Mouse (Mus musculus) forebrain, embryonic 12.5 days (tissue): ENCODE measurements around the gene Pawr. TPM values are rescaled to one million over a fixed set of nuclear protein-coding genes. Genes with fewer than 3 reads are reported as not detected.
A peak's percentile ranks its signal among the peaks of the same experiment; 100 is the strongest.

Experiments
- ATAC-seq: fragments of 200-750 bp; cut with Nextera tagmentation; 2 replicates; pipeline ENCODE4 v1.8.0; 2017; ENCODE audit warnings: moderate TSS enrichment; ENCODE audit not compliant: low FRiP score
- H3K27ac ChIP-seq: fragments of 300-500 bp; sonication (generic); 2 replicates; pipeline ENCODE4 v1.5.1; 2016; ENCODE audit warnings: mild to moderate bottlenecking
- H3K27me3 ChIP-seq: fragments of 300-500 bp; sonication (generic); 2 replicates; pipeline ENCODE4 v1.6.1; 2016; ENCODE audit warnings: mild to moderate bottlenecking
- H3K36me3 ChIP-seq: fragments of 300-500 bp; sonication (generic); replicated peaks from 2 replicates; pipeline ENCODE4 v1.6.1; 2016; ENCODE audit warnings: mild to moderate bottlenecking
- H3K4me1 ChIP-seq: fragments of 300-500 bp; sonication (generic); 2 replicates; pipeline ENCODE4 v1.6.1; 2016
- H3K4me2 ChIP-seq: fragments of 300-500 bp; sonication (generic); 2 replicates; pipeline ENCODE4 v1.6.1; 2016; ENCODE audit warnings: mild to moderate bottlenecking, moderate library complexity
- H3K4me3 ChIP-seq: fragments of 300-500 bp; sonication (generic); replicated peaks from 2 replicates; pipeline ENCODE4 v1.5.1; 2016; ENCODE audit warnings: mild to moderate bottlenecking
- H3K9ac ChIP-seq: fragments of 300-500 bp; sonication (generic); 2 replicates; pipeline ENCODE4 v1.6.1; 2016; ENCODE audit warnings: mild to moderate bottlenecking
- H3K9me3 ChIP-seq: fragments of 300-500 bp; sonication (generic); 2 replicates; pipeline ENCODE4 v1.6.1; 2016
- WGBS: fragments of 180-500 bp; shearing (Covaris S2); methylation state at CpG from one replicate; pipeline ENCODE4 v1.1.7; 2016; 5-methylcytosine and 5-hydroxymethylcytosine counted together
- polyA plus RNA-seq: library from polyadenylated mRNA; unstranded; fragments of >200 nt; fragmentation: Nextera tagmentation; extraction: Ambion mirVana; gene quantifications from 2 replicates; pipeline ENCODE4 v1.2.1, GENCODE M21; 2016

Pawr gene
- 13.3 and 13.4 TPM in 2 replicates for polyA plus RNA-seq

DNA sequence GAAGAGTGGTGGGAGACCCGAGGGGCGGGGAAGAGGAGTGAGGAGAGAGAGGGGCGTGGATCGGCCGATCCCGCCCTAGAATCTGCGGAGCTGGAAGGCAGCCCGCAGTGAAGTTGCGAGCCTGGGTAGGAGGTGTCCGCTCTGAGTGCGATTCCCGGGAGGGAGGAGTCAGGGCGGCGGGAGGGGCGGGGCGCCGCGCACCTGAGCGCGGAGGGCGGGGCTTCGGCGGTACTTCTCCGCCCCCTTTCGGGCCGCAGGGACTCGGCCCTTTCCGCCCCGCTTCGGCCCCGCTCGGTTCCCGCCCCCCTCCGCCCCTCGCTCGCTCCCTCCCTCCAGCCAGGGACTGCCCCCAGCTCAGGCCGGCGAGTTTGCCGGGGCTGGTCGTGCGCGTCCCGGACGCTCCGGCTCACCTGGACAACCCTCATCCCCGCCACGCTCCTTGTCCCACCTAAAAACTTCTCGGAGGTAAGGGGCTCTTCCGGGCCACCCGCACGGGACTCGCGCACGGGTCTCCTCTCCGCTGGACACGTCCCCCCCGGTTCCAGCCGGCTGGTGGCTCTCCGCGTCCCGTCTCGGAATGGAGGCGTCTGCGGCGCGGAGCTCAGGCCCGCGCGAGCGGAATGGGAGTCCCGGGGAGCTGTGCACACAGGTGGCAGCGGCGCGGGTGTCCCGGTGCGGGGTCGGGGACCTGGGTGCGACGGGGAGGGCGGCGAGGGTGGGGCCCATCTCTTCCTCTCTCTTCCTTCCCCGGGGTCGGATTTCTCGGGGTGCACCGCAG is at the start of gene Pawr:
TSS of gene Pawr (plus strand) at position 338 of the 778 bp plus-strand sequence.
- WGBS: 0% methylated on average over 68 of the region's 85 CpGs
- peaks cover 16% of the 10 kb centered on the region for H3K4me1 ChIP-seq

DNA sequence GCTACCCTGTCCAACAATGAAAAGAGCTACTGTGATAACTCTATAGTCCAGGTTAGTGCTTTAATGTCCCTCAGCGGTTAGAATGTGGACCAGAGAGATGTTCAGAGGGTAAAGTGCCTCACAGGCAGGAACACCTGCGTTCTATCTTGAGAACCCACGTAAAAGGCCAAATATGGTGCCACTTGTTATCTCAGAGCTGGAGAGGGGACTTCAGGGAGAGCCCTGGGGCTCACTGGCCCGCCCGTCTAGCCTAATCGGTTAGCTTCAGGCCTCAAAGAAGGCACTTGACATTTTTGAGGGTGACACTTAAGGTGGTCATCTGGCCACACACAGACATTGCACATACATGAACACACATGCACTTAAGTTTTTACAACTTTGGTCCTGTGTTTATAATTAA is 49.6 kb upstream of the Pawr start:
- Histone ChIP-seq H3K9ac (no peak overlapping the region), H3K4me1 (no peaks in the 10 kb centered on the region), H3K4me2 (no peak overlapping the region), H3K9me3 (no peaks in the 10 kb centered on the region), H3K4me3 (no peak overlapping the region), H3K27me3 (no peaks in the 10 kb centered on the region), H3K36me3 (peaks cover 21% of the 10 kb centered on the region), H3K27ac (no peak overlapping the region)
- 92% methylated on average over 6 of the region's 6 CpGs for WGBS
- no peak for ATAC-seq

More for the DNA sequence above, at the start of gene Pawr:
- H3K4me2 ChIP-seq: peak within 1 kb of the TSS; percentile 93
- peak within 1 kb of the TSS; percentile 86 for H3K4me3 ChIP-seq
- H3K27me3 ChIP-seq: peaks cover 18% of the 10 kb centered on the region
- ATAC-seq: peak; percentile 92
- H3K9ac ChIP-seq: peak within 1 kb of the TSS; percentile 80
- H3K9me3 ChIP-seq: no peaks in the 10 kb centered on the region
- H3K27ac ChIP-seq: peak within 1 kb of the TSS; percentile 75
- no peaks in the 10 kb centered on the region for H3K36me3 ChIP-seq

DNA sequence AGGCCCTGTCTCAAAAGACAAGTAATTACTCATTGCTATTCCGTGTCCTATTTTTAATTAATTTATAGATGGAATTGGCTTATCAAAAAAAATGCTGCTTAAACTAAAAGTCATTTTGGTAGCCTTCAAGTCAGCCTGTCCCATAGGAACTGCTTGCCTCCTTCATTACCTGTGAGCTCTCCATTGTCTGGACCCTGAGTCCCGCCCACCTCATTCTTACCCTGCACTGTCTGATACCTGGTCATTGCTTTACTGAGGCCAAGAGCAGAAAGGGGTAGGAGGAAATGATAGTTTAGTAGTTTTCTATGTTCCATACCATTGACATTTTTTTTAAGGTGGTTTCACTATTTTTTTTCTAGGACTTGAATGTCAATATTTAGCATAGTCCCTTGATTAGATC is 48.5 kb upstream of the Pawr start:
- Histone ChIP-seq H3K4me2 (no peak overlapping the region), H3K9me3 (no peaks in the 10 kb centered on the region), H3K36me3 (peaks cover 13% of the 10 kb centered on the region), H3K4me1 (no peaks in the 10 kb centered on the region), H3K4me3 (no peak overlapping the region), H3K27me3 (no peaks in the 10 kb centered on the region), H3K27ac (no peak overlapping the region), H3K9ac (no peak overlapping the region)
- 87% methylated on average over 2 of the region's 2 CpGs for WGBS
- no peak for ATAC-seq

DNA sequence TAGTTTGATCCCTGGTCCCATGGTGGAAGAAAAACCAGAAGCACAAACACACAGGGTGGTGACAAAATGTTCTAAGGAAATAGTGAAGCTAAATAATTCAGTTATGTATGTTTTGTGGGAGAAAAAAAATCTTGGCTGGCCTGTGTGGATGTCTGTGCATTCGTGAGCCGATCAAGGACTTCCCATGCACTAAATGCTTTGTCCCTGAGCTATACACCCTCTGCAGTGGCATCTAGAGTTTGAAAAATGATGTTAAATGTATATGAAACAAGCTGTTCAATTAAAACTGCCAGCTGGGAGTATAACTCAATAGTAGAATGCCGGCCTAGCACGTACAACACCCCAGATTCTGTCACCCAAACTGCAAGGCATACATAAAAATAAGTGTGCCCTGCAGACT is 48.1 kb upstream of the Pawr start:
- no peak for ATAC-seq

DNA sequence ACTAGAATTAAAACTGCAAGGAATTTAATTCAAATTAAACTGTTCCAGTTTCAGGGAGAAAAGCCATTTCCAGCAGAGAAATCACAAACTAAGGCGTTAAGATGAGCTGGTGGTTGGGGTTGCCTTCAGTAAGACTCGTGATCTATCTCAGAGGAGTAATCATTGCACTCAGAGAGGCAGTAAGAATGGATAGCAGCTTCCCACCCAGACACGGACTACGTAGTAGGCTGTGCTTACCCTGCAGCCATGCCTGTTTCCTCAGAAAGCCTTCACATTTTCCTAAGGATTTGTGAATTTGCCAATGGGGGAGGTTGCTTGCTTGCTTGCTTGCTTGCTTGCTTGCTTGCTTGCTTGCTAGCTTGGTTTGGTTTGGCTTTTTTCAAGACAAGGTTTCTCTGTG is 47.5 kb upstream of the Pawr start:
- no peak overlapping the region for H3K27ac ChIP-seq
- no peaks in the 10 kb centered on the region for H3K4me1 ChIP-seq
- 85% methylated on average over 4 of the region's 4 CpGs for whole genome bisulfite sequencing
- peaks cover 13% of the 10 kb centered on the region for H3K36me3 ChIP-seq
- no peaks in the 10 kb centered on the region for H3K27me3 ChIP-seq
- no peak overlapping the region for H3K4me2 ChIP-seq
- no peak overlapping the region for H3K4me3 ChIP-seq
- ATAC-seq: no peak
- no peak overlapping the region for H3K9ac ChIP-seq
- H3K9me3 ChIP-seq: no peaks in the 10 kb centered on the region

More for the DNA sequence above, 48.1 kb upstream of the Pawr start:
- H3K4me3 ChIP-seq: no peak overlapping the region
- H3K4me2 ChIP-seq: no peak overlapping the region
- H3K27me3 ChIP-seq: no peaks in the 10 kb centered on the region
- no peaks in the 10 kb centered on the region for H3K9me3 ChIP-seq
- WGBS: 94% methylated on average over 4 of the region's 4 CpGs
- no peak overlapping the region for H3K27ac ChIP-seq
- H3K9ac ChIP-seq: no peak overlapping the region
- peaks cover 13% of the 10 kb centered on the region for H3K36me3 ChIP-seq
- no peaks in the 10 kb centered on the region for H3K4me1 ChIP-seq

DNA sequence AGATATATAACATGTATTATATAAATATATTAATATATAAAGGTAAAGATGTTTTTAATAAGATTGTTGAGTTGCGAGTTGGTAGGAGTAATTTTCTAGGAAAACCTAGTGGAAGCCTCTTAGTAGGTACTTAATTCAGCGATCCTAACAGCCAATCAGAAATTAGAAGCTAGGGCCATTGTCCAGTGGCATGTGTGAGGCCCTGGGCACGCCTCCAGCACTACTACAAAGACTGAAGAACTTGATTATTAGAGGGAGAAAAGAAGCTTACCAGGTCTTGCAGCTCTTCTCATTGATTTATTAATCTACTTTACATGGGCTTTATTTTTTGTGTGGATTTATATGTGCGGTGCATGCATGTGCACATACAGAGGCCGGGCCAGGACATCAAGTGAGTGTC is 46.9 kb upstream of the Pawr start:
- no peak overlapping the region for H3K4me2 ChIP-seq
- H3K27me3 ChIP-seq: no peaks in the 10 kb centered on the region
- no peaks in the 10 kb centered on the region for H3K9me3 ChIP-seq
- H3K4me1 ChIP-seq: no peaks in the 10 kb centered on the region
- no peak overlapping the region for H3K9ac ChIP-seq
- H3K36me3 ChIP-seq: peaks cover 9% of the 10 kb centered on the region
- H3K4me3 ChIP-seq: no peak overlapping the region
- WGBS: 85% methylated on average over 5 of the region's 5 CpGs
- ATAC-seq: no peak
- no peak overlapping the region for H3K27ac ChIP-seq

DNA sequence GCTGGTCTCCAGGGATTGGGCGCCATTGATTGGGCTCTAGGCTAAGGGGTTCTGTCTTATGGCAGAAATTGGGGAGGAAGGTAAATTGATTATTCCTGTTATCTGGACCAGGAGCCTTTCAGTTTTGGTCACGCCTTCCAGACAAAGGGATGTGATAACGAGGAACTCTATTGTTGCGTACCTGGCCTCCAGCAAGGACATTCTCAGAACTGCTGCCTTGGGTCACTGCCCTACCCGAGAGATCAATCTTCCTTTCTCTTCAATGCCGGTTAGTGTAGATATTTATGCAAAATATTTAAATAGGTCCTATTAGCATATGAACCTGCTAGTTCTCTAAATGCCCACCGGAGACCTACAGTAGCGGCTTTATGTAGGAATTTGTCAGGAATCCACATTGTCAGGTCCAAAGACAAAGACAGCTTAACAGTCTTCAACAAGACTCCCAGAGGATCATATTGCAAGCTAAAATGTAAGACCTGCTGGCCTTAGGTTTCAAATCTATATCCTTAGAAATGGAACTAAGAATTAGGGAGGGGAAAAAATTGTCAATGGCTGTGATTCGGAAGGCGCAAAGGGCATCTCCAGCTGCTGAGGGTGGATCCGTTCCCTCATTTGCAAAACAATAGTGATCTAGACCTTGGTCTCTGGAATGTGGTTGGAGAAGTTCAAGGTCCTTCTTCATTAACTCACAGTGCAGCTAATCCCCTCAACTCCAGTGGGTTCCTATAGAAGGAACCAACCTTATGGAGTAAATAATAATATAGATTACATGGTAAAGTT is 45.1 kb upstream of the Pawr start:
- Histone ChIP-seq H3K4me3 (no peak overlapping the region), H3K4me2 (no peak overlapping the region), H3K36me3 (no peaks in the 10 kb centered on the region; the same call in 1 of the 2 replicates), H3K27ac (no peak overlapping the region), H3K9me3 (no peaks in the 10 kb centered on the region), H3K4me1 (no peaks in the 10 kb centered on the region), H3K27me3 (no peaks in the 10 kb centered on the region), H3K9ac (no peak overlapping the region)
- WGBS: 67% methylated on average over 11 of the region's 11 CpGs
- no peak for ATAC-seq

DNA sequence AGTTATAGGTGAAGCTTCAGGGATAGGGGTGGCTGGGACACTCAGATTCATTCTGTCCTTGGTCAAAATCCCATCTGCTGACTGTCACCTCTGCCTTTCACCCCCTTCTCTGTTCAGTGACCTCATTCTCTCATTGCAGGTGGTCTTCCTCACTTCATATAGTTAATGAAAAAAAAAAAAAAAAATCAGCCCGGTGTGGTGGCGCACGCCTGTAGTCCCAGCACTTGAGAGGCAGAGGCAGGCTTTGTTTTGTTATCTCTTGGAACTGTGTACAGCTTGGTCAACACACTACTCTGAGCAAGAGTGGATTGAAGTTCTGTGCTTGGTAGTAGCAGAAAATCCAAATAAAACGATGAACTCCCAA is 44.5 kb upstream of the Pawr start:
- Histone ChIP-seq H3K4me3 (no peak overlapping the region), H3K4me2 (no peak overlapping the region), H3K27me3 (no peaks in the 10 kb centered on the region), H3K36me3 (no peaks in the 10 kb centered on the region), H3K9ac (no peak overlapping the region), H3K27ac (no peak overlapping the region), H3K9me3 (no peaks in the 10 kb centered on the region), H3K4me1 (no peaks in the 10 kb centered on the region)
- ATAC-seq: no peak
- WGBS: 84% methylated on average over 4 of the region's 4 CpGs

DNA sequence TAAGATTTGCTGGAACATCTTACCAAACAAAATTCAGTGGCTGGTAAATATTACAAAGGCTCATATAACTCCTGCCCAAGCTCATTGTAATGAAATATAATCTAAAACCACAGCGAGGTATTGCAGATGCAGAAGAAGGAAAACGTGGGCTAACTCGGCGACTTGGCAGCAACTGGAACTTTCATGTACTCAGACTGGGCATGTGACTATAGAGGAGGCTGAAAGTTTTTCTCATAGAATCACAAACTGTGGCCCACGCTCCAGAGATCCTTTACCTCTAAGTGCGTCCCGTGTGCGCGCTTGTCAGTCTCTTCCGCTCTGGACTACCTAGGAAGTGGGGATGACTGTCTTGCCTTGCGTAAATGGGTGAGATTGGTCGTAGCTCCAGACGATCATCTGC is 41.9 kb upstream of the Pawr start:
- Histone ChIP-seq H3K4me3 (no peak overlapping the region), H3K27me3 (no peaks in the 10 kb centered on the region), H3K36me3 (no peaks in the 10 kb centered on the region), H3K9me3 (no peaks in the 10 kb centered on the region), H3K27ac (no peak overlapping the region), H3K4me2 (no peak overlapping the region), H3K9ac (no peak overlapping the region), H3K4me1 (no peaks in the 10 kb centered on the region)
- ATAC-seq: no peak
- WGBS: 97% methylated on average over 13 of the region's 13 CpGs

DNA sequence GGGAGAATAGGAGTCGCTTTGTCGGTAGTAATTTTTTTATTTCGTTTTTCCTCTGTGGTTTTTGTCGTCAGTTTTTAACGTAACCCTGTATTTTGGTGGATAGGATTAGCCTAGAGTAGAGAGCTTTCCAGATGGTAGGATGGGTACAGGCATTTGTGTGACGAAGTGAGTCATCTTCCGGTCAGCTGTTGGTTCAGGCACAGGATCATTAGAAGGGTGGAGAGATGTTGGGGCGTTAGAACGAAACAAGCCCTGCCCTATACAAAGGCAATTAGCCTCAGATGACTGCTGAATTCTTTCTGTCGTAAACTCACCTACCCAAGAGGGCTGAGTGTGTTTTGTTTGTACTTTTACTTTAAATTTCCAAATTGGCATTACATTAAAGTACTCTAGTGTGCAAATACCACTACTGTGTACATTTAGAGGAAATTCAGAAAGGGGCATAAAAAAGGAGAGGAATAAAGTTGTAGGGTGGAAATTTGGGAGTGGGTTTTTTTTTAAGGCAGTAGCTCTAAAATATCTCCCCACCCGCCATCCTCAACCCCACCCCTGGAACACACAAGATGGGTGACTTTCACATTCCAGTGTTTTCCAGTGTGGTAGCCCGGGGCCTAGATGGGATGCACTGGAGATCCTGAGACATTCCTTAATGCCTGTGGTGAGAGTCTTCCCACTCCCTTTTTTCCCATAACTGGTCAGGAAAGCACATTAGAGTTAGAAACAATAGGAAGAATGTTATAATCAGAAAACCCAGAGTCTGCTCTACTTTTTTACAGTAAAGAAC is 40.0 kb upstream of the Pawr start:
- H3K27me3 ChIP-seq: no peaks in the 10 kb centered on the region
- WGBS: 86% methylated on average over 12 of the region's 12 CpGs

DNA sequence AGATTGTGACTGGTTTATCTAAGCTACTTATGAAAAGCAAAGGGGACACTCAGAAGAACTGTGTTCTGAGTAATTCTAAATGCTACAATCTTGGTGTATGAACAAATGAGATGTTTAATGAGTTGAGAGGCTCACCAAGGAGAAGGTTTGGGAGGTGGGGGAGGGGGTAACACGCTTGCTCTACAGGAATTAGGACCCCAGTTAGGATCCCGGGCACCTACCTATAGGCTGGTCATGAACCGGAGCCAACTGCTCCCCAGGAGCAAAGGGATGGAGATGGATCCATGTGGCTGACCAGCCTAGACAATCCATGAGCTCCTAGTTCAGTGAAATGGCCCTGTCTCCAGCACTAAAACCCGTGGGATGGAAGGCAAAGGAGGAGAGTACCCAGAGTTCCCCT is 39.3 kb upstream of the Pawr start:
- no peaks in the 10 kb centered on the region for H3K4me1 ChIP-seq
- no peak for ATAC-seq
- no peaks in the 10 kb centered on the region for H3K9me3 ChIP-seq
- H3K4me2 ChIP-seq: no peak overlapping the region
- no peak overlapping the region for H3K9ac ChIP-seq
- no peaks in the 10 kb centered on the region for H3K27me3 ChIP-seq
- no peak overlapping the region for H3K4me3 ChIP-seq
- H3K27ac ChIP-seq: no peak overlapping the region
- no peaks in the 10 kb centered on the region for H3K36me3 ChIP-seq
- 88% methylated on average over 4 of the region's 4 CpGs for WGBS

More for the DNA sequence above, 40.0 kb upstream of the Pawr start:
- H3K9ac ChIP-seq: no peak overlapping the region
- H3K4me3 ChIP-seq: no peak overlapping the region
- no peak overlapping the region for H3K4me2 ChIP-seq
- ATAC-seq: no peak
- no peaks in the 10 kb centered on the region for H3K36me3 ChIP-seq
- no peaks in the 10 kb centered on the region for H3K9me3 ChIP-seq
- H3K27ac ChIP-seq: no peak overlapping the region
- H3K4me1 ChIP-seq: no peaks in the 10 kb centered on the region

DNA sequence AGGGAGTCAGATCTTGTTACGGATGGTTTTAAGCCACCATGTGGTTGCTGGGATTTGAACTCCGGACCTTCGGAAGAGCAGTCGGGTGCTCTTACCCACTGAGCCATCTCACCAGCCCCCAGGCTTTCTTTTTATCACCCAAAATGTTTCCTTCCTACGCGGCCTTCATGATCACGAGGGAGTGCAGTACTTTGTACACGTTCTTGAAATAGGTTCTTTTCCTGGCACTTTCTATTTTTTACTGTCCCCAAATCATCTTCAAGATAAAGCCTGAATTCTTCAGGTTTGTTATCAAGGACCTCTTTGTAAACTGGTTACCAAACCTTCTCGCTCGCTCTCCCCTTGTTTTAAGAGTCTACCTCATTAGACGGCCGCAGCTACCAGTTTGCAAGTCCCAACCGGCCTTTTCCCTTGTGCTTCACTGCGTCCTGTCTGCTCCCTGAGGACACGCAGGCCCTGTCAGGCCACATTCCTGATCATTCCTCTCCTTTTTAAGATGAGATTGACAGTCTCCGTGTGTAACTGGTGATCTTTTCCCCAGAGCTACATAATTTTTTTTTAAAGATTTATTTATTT is 38.2 kb upstream of the Pawr start:
- H3K9me3 ChIP-seq: no peaks in the 10 kb centered on the region
- no peak for ATAC-seq
- H3K4me3 ChIP-seq: no peak overlapping the region
- H3K4me1 ChIP-seq: no peaks in the 10 kb centered on the region
- 92% methylated on average over 16 of the region's 16 CpGs for WGBS
- no peak overlapping the region for H3K27ac ChIP-seq
- H3K4me2 ChIP-seq: no peak overlapping the region
- H3K9ac ChIP-seq: no peak overlapping the region
- H3K27me3 ChIP-seq: no peaks in the 10 kb centered on the region
- H3K36me3 ChIP-seq: no peaks in the 10 kb centered on the region
